Mouse (Mus musculus): ENCODE data around the gene Gm10392. TPM values are rescaled to one million over a fixed set of nuclear protein-coding genes. Genes with fewer than 3 reads are reported as not detected.
A peak's percentile ranks its signal among the peaks of the same experiment; 100 is the strongest.

The Gm10392 gene
- total RNA-seq, 2 experiments from 2014 or later: not detected

DNA sequence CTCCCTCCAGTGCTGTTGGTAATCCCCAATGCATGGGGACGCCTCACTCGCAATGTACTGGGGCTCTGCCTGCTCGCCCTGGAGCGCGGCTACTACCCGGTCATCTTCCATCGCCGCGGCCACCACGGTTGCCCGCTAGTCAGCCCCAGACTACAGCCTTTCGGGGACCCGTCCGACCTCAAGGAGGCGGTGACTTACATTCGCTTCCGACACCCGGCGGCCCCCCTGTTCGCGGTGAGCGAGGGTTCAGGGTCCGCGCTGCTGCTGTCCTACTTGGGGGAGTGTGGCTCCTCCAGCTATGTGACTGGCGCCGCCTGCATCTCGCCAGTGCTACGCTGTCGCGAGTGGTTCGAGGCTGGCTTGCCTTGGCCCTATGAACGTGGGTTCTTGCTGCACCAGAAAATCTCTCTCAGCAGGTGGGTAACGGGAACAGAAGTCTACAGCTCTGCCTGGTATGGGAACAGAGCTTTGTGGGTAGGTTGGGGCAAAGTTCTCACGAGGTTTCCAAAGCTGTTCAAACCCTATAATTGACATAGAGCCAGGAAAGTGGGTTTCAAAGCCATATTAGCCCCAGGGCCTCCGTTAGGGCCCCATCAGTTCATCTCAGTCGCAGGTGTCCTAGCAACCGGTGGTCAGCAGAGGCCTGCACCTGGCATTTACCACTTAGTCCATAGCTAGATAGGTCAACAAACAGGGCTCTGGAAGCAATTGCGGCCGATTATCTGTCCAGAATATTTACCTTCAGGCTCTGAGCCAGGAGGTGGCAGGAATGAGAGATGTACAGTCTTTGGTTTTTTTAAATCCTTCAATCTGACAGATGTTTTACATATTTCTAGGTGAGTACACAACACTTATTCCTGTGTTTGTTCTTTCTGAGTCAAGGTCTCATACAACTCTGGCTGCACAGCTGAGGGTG lies 3.1 kb downstream of the Gm10392 start, which contains the start of gene Trp53i13:
Trp53i13 (minus strand) TSS at position 344 of the 916 bp plus-strand sequence.
- H3K4me3 ChIP-seq: peak within 1 kb of the TSS; percentile 82
- peak within 1 kb of the TSS; percentile 94 for H3K27ac ChIP-seq

DNA sequence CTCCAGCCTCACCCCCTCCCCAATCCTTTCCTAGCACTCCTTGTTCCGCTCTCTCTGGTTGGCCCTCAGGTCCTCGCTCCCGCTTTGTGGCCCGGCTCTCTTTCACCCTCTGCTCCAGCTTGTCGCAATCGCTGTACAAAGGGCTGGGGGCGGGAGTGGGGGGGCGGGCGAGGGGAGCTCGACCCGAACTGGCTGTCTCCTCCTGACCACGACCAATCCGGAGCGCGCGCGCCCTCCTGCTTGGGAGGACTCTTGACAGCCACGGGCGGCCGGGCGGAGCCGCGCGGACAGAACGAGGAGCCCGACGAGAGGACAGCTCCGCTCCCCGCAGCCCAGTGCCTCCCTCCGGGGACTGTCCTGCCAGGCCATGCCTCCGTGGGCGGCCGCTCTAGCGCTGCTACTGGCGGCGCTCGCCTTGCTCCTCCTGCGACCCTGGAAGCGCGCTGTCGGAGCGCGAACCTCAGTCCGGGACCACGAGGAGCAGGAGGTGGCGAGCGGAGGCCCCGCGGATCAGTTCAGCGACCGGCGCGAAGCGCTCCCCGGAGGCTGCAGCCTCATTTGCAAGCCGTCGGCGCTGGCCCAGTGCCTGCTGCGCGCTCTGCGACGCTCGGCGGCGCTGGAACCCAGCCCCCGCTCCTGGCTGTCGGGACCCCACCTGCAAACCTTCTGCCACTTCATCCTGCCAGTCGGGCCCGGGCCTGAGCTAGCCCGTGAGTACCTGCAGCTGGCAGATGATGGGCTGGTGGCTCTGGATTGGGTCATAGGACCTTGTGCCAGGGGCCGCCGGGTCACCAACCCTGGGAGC lies 4.0 kb downstream of the Gm10392 start, which contains the start of gene Abhd15:
Abhd15 (plus strand) TSS at position 290 of the 805 bp plus-strand sequence.
- peak; percentile 90 for DNase-seq
- Histone ChIP-seq H3K4me3 (peak within 1 kb of the TSS; percentile 82), H3K27ac (peak within 1 kb of the TSS; percentile 94)
- no peak for TF ChIP-seq CTCF (IDR thresholded peaks at IDR 0.05)
- intact Hi-C loops (cut with DNase I): loop anchor here (5.0 to 10.0 kb wide), 2 partner anchors 92 to 280 kb away; partner anchors contain the start of gene Taok1

More for the DNA sequence above, 3.1 kb downstream of the Gm10392 start, which contains the start of gene Trp53i13:
- TF ChIP-seq CTCF (IDR thresholded peaks at IDR 0.05): no peak
- intact Hi-C loops (cut with DNase I): loop anchor here (10.0 kb wide), 1 partner anchor 279 kb away; no protein-coding TSS in a partner anchor
- DNase-seq: no peak

DNA sequence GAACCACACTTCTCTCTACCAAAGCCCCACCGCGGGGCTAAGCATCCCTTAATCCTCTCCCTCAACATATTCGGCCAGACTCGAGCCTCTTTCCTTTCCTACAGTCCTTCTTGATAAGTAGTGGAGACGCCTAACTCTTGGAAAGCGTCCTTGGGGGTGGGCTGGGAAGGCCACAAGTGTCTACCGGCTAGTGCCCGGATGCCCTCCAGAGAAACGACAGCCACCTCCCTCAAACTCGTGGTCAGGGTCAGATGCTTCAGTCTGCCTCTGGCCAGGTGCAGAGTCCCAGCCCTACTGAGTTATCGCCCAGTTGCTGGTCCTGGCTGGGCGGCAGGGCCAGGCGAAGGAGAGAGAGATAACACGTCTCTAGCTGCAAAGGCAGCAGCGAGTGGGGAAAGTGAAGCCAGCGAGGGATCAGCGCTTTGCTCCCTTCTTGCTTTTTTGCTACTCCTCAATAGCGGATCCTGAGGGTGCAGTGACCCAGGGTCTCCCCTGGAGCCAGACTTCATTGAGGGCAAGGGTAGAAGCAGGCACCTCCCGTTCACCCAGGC lies 4.6 kb downstream of the Gm10392 start:
- TF ChIP-seq CTCF (IDR thresholded peaks at IDR 0.05): no peak
- peak overlapping the region; percentile 82 for H3K4me3 ChIP-seq
- DNase-seq: no peak
- intact Hi-C loops (cut with DNase I): loop anchor here (5.0 to 10.0 kb wide), 2 partner anchors 93 to 280 kb away; partner anchors contain the start of gene Taok1
- H3K27ac ChIP-seq: peak overlapping the region; percentile 94

DNA sequence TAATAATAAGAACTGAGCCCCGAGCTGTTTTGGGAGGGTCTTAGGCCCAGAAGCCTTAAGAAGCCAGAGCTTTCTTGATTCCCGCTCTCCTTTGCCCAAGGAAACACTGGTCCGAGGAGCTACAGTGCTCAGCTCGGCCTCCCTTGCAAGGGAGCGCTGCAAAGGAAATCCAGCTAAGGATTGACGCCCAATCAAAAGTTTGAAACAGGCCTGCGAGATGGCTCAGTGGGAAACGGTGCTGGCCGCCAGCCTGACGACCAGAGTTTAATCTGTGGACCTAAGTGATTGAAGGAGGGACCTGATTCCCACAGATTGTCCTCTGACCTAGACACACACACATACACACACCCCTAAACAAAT lies 5.2 kb downstream of the Gm10392 start:
- H3K4me3 ChIP-seq: peak overlapping the region; percentile 82
- intact Hi-C loops (cut with DNase I): loop anchor here (5.0 to 10.0 kb wide), 2 partner anchors 94 to 281 kb away; partner anchors contain the start of gene Taok1
- peak overlapping the region; percentile 94 for H3K27ac ChIP-seq
- TF ChIP-seq CTCF (IDR thresholded peaks at IDR 0.05): no peak
- no peak for DNase-seq

DNA sequence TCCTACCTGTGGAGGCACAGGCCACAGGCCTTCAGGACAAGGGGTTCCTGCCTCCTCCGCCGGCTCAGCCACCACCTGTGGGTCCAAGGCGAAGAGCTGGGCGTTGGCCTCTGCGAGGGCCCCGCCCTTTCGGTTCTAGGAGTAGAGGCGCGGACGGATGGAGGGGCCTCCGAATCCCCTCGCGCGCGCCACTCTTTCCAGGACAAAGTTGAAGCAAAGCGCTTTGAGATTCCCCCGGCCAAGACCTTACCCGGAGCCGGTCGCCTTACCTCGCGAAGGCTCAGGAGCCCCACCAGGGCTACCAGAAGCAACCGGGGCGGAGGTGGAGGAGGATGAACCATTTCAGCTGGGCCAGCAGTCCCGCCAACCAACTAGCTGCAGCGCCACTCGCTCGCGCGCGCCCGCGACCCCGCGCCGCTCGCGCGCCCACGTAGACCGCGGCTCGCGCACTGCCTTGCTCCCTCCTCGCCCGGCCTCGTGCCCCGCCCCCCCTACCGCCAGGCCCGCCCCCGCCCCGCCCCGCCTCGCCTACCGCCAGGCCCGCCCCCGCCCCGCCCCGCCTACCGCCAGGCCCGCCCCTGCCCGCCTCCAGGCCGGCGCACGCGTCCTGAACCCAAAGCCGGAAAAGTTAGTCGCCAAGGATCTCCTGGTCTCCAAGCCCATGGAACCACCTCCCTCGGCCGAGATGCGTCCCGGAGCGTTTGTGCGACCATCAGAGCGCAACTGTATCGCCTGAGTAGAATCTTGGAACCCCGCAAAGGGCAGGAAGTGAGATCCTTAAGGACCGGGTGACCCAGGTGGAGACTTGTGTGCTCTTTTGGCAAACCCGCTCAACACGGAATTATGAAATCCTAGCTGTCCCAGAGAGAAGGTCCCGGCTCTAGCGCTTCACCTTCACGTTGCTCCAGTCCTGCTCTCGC lies 5.8 kb downstream of the Gm10392 start:
- DNase-seq: peak; percentile 93
- Histone ChIP-seq H3K4me3 (peak overlapping the region; percentile 82), H3K27ac (peak overlapping the region; percentile 94)
- TF ChIP-seq CTCF (IDR thresholded peaks at IDR 0.05): 0 out of 2 replicates have a peak, but pooled peaks have one; percentile 5
- intact Hi-C loops (cut with DNase I): loop anchor here (5.0 to 10.0 kb wide), 2 partner anchors 94 to 282 kb away; partner anchors contain the start of gene Taok1

DNA sequence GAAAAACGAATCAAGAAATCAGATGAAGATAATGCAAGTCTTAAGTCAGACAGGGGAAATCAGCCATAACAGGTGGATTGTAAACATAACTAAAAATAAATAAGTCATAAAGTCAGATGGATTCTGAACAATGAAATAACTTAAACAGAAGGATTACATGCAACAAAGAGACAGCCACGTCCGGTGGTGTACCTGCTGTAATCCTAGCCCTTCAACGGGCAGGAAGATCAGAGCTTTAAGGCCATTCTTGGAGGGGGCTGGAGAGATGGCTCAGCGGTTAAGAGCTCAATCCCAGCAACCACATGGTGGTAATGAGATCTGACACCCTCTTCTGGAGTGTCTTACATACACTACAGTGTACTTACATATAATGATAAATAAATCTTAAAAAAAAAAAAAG lies 7.7 kb downstream of the Gm10392 start:
- DNase-seq: no peak
- intact Hi-C loops (cut with DNase I): loop anchor here (5.0 to 10.0 kb wide), 2 partner anchors 96 to 283 kb away; partner anchors contain the start of gene Taok1
- TF ChIP-seq CTCF (IDR thresholded peaks at IDR 0.05): no peak

DNA sequence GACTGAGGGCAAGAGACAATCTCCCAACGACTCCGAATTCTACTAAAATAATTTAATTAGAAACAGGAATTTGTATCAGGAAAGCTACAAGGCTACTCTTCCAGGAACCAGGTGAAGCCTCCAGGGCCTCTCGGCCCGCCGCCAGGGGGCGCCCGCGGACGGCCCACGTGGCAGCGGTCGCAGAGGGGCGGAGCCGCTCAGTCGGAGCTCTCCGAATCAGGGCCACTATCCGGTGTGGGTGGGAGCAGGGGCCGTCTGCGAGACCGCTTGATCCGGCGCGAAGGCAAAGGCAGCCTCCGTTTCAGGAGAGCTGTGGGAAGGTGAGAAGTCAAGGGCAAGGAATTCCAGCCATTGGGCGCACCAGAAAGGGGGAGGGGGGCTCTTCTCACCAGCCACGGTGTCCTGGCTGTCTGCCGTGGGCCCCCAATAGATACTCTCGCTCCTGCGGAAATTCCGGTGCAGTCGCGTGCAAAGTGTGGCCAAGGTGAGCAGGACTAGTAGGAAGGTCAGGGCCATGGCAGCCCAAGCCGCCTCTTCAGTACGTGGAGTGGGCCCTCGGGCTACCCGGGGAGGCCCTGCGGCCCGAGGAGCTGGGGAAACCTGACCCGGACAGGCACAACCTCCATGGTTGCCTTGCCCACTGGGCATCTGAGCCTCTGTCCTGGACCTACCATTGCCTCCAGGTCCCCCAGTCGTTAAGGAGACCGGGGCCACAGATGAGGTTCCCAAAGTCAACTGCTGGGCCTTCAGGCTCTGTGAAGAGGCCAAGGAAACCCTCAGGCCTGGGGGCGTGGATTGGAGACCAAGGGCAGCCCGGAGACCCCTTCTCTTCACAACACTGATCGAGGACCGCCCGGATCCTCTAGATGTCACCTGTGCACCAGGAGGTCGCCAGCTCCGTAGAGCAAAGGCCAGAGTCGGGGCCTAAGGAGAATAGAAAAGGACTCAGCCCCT lies 10.7 kb downstream of the Gm10392 start:
- peak overlapping the region; percentile 70 for H3K27ac ChIP-seq
- no peak for TF ChIP-seq CTCF (IDR thresholded peaks at IDR 0.05)
- intact Hi-C loops (cut with DNase I): loop anchor here (5.0 to 10.0 kb wide), 2 partner anchors 124 to 404 kb away; no protein-coding TSS in a partner anchor
- H3K4me3 ChIP-seq: peak overlapping the region; percentile 81
- DNase-seq: peak; percentile 91

More for the DNA sequence above, 7.7 kb downstream of the Gm10392 start:
- Histone ChIP-seq H3K4me3 (no peak overlapping the region), H3K27ac (no peak overlapping the region)

DNA sequence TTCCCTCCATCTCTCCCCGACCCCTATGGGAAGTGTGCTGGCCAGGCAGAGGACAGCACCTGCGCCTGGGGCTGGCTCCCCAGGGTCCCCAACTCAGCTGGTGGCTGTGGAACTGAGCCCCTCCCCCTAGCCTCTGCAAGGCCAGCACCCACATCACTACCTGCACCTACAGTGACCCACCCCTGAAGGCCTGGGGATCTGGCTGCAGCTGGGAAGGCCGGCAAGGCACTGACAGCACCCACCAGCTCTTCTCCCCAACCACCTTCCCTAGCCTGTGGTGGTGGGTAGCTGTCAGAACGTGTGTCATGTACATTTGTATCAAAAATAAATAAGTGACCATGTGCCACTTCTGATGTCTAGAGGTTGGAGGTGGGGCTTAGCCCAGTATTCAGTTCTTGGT lies 11.6 kb downstream of the Gm10392 start:
- 0 out of 2 replicates have a peak overlapping the region, but pooled peaks have one; percentile 70 for H3K27ac ChIP-seq
- intact Hi-C loops (cut with DNase I): loop anchor here (5.0 to 10.0 kb wide), 2 partner anchors 125 to 403 kb away; no protein-coding TSS in a partner anchor
- TF ChIP-seq CTCF (IDR thresholded peaks at IDR 0.05): no peak
- H3K4me3 ChIP-seq: no peak overlapping the region
- DNase-seq: no peak

DNA sequence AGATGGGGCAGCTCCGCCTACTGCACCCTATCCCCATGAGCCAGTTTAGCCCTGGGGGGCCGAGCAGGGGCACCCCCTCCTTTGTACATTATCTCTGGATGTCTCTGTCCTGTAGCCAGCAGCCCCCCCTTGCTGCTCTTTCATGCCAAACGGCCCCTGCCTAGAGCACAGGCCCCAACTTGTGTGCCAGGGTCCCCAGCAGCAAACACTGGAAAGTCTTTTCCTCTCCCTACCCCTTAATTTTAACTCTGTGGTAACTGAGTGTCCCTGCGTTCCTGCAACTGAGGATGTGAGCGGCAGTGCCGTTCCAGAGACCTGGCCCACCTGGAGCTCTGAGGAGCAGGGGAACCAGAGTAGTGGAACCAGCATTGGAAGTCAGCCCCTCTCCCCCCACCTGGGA lies 12.1 kb downstream of the Gm10392 start:
- DNase-seq: no peak
- H3K27ac ChIP-seq: no peak overlapping the region
- no peak overlapping the region for H3K4me3 ChIP-seq
- no peak for TF ChIP-seq CTCF (IDR thresholded peaks at IDR 0.05)
- intact Hi-C loops (cut with DNase I): loop anchor here (5.0 to 10.0 kb wide), 2 partner anchors 125 to 402 kb away; no protein-coding TSS in a partner anchor

DNA sequence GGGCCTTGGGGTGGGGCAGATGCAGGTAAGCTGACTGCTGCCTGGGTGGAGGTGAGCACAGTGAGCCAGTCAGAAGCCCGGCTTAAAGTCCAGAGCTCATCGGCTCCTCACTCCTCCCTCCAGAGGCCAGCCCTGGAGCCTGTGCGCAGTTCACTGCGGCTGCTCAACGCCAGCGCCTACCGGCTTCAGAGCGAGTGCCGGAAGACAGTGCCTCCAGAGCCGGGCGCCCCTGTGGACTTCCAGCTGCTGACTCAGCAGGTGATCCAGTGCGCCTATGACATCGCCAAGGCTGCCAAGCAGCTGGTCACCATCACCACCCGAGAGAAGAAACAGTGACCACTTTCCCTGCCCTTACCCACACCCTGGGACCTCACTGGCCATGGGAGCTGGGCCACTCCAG lies 12.7 kb downstream of the Gm10392 start:
- Histone ChIP-seq H3K27ac (no peak overlapping the region), H3K4me3 (no peak overlapping the region)
- no peak for DNase-seq
- intact Hi-C loops (cut with DNase I): loop anchor here (5.0 to 10.0 kb wide), 2 partner anchors 126 to 401 kb away; no protein-coding TSS in a partner anchor
- no peak for TF ChIP-seq CTCF (IDR thresholded peaks at IDR 0.05)
